Mouse (Mus musculus): ENCODE measurements at regions not wholly inside any gene's neighbourhood (a gene's known extent, or its start where the extent isn't known, plus 50 kb on each side); places are given as distances from the start of the nearest gene placed in this dataset.

- no peak for TF ChIP-seq CTCF (conservative IDR thresholded peaks at IDR 0.05; ENCODE audit: low read length)
- no peak for TF ChIP-seq POU5F1 (IDR thresholded peaks at IDR 0.05; ENCODE audit: borderline replicate concordance, low read length)
Measured at GRCm38 (mm10) chr13:26426639-26427038, 343.3 kb downstream of the Hdgfl1 start.
